ENCODE assay signal across 7 mouse cellular contexts in genomic region chr11:75733227-75733940, GRCm38 (mm10). TPM values are rescaled to one million over a fixed set of nuclear protein-coding genes. Genes with fewer than 3 reads are reported as not detected.
A peak's percentile ranks its signal among the peaks of the same experiment; 100 is the strongest.
DNase-seq lines count a peak whose midpoint lies in the region; ATAC-seq and TF ChIP-seq lines count a peak whose summit lies in the region.

No protein-coding gene starts in this region.

- no peaks in the 10 kb centered on the region for H3K9me3 ChIP-seq in megakaryocyte, embryonic 14.5 days

- peak overlapping the region; percentile 92 for H3K4me3 ChIP-seq in brown adipose tissue, adult 24 weeks (ENCODE audit: insufficient read depth, low read depth, low read length)
- peak overlapping the region; percentile 99 for H3K4me3 ChIP-seq in megakaryocyte, embryonic 14.5 days (replicated peaks)
- peak overlapping the region; percentile 63 for H3K4me3 ChIP-seq in small intestine, adult 2 months (ENCODE audit: low read depth, low read length)

- peaks cover 19% of the 10 kb centered on the region for H3K4me1 ChIP-seq in brown adipose tissue, adult 24 weeks (ENCODE audit: control insufficient read depth, insufficient read depth, insufficient read length, low read length)
- peaks cover 76% of the 10 kb centered on the region for H3K4me1 ChIP-seq in megakaryocyte, embryonic 14.5 days
- peaks cover 19% of the 10 kb centered on the region; the same call in 1 of the 2 replicates for H3K4me1 ChIP-seq in small intestine, adult 2 months (ENCODE audit: control insufficient read depth, insufficient read depth, insufficient read length, low read length)

- WGBS in small intestine, adult 2 months: under 1% methylated on average over 52 of the region's 52 CpGs

- 0 out of 2 replicates have a peak, but pooled peaks have one; percentile 31 for TF ChIP-seq POLR2A in small intestine, adult 2 months (IDR thresholded peaks at IDR 0.05; ENCODE audit: low read depth, low read length)

- POLR2A ChIA-PET in Patski (lab: Charles Lee): interaction anchor here (0.5 to 1.8 kb wide), 5 partner anchors 19 to 1755 kb away, joined by 3 to 5 read pairs (median 4); no protein-coding TSS in a partner anchor

- H3K36me3 ChIP-seq in megakaryocyte, embryonic 14.5 days (replicated peaks; ENCODE audit: low read length): peaks cover 25% of the 10 kb centered on the region
- no peaks in the 10 kb centered on the region for H3K36me3 ChIP-seq in small intestine, adult 2 months (ENCODE audit: control insufficient read depth, insufficient read depth, low read length)

- no peak for DNase-seq in Patski (ENCODE audit: low read depth, low spot score)
- DNase-seq in left cerebral cortex, postnatal 25 days (ENCODE audit: low spot score in 2 of 2): peak; percentile 70 to 76

- CTCF ChIA-PET in Patski (lab: Charles Lee): interaction anchor here (0.9 kb wide), 1 partner anchor 27 kb away, joined by 3 read pairs; no protein-coding TSS in a partner anchor

- intact Hi-C loops in left cerebral cortex, postnatal 25 days (cut with DNase I): loop anchor here (2.0 kb wide), 1 partner anchor 55 kb away; the partner anchor contains the start of gene Crk

- ATAC-seq in Patski: peak; percentile 29
- peak; percentile 42 for ATAC-seq in frontal cortex, adult (ENCODE audit: low TSS enrichment)
- ATAC-seq in hematopoietic stem cell, adult 5-6 weeks (replicated peaks in 1 of 2; ENCODE audit: insufficient read depth in 1 of 2, low FRiP score in 2 of 2, low TSS enrichment in 1 of 2, low read depth in 1 of 2, poor library complexity in 2 of 2, severe bottlenecking in 2 of 2): peak; percentile 13 to 19; a peak in 2 of 4 replicates

- H3K27me3 ChIP-seq in Patski: no peaks in the 10 kb centered on the region
- no peaks in the 10 kb centered on the region for H3K27me3 ChIP-seq in megakaryocyte, embryonic 14.5 days (replicated peaks)
- no peaks in the 10 kb centered on the region for H3K27me3 ChIP-seq in small intestine, adult 2 months (ENCODE audit: control insufficient read depth, insufficient read depth, low read length)

- TF ChIP-seq CTCF in Patski (IDR thresholded peaks at IDR 0.05): no peak
- no peak for TF ChIP-seq CTCF in small intestine, adult 2 months (IDR thresholded peaks at IDR 0.05; ENCODE audit: extremely low read depth, insufficient read length, insufficient replicate concordance, low read depth, low read length)

- in situ Hi-C loops in Patski (cut with MboI; ENCODE audit: low pct_unique_long_range_greater_than_20kb): no loop called here

- H3K27ac ChIP-seq in brown adipose tissue, adult 24 weeks (replicated peaks; ENCODE audit: low read depth, low read length): peak overlapping the region; percentile 97
- peak overlapping the region; percentile 89 for H3K27ac ChIP-seq in small intestine, adult 2 months (ENCODE audit: insufficient read depth, low read depth, low read length)

RNA-seq across cellular contexts. Expression of gene Ywhae, which starts 0.7 kb away (rescaled TPM):
- 860 TPM for polyA plus RNA-seq in Patski (2021)
- polyA plus RNA-seq in brown adipose tissue, adult 24 weeks (2012; ENCODE audit: insufficient read depth, insufficient read length, missing spikeins): 296 and 331 TPM in 2 replicates
- total RNA-seq in hematopoietic stem cell, adult 5-6 weeks (2017): 363 and 366 TPM in 2 replicates
- 1,000 to 10,000 TPM in 1 of 2 experiments, 100 to 1,000 TPM in 1; 981 to 1,083 TPM for total RNA-seq in left cerebral cortex, postnatal 25 days (2021)
- polyA plus RNA-seq in megakaryocyte, embryonic 14.5 days (2012; ENCODE audit: insufficient read depth, low replicate concordance): 32.8 and 324 TPM in 2 replicates
- polyA plus RNA-seq in small intestine, adult 2 months (2012; rRNA removed): 18.8 and 46.8 TPM in 2 replicates

RNA-seq across cellular contexts. Expression of gene Crk, which starts 54.3 kb away (rescaled TPM):
- 116 TPM for polyA plus RNA-seq in Patski (2021)
- polyA plus RNA-seq in brown adipose tissue, adult 24 weeks (2012; ENCODE audit: insufficient read depth, insufficient read length, missing spikeins): 56.9 and 64.4 TPM in 2 replicates
- 50.9 and 61.0 TPM in 2 replicates for total RNA-seq in hematopoietic stem cell, adult 5-6 weeks (2017)
- total RNA-seq in left cerebral cortex, postnatal 25 days (2021): 100 to 1,000 TPM; 125 to 137 TPM
- 62.5 and 120 TPM in 2 replicates for polyA plus RNA-seq in megakaryocyte, embryonic 14.5 days (2012; ENCODE audit: insufficient read depth, low replicate concordance)
- 71.4 and 111 TPM in 2 replicates for polyA plus RNA-seq in small intestine, adult 2 months (2012; rRNA removed)
